Mouse (Mus musculus): ENCODE results near the gene Rufy2.

- TF ChIP-seq POLR2A (IDR thresholded peaks at IDR 0.05; ENCODE audit: extremely low read depth, insufficient read depth, low read length): no peak
- no peak for TF ChIP-seq CTCF (IDR thresholded peaks at IDR 0.05; ENCODE audit: low read depth, low read length)
Measured at GRCm38 (mm10) chr10:63010268-63010667, 30.2 kb downstream of the Rufy2 start.
